In the genomic region with DNA sequence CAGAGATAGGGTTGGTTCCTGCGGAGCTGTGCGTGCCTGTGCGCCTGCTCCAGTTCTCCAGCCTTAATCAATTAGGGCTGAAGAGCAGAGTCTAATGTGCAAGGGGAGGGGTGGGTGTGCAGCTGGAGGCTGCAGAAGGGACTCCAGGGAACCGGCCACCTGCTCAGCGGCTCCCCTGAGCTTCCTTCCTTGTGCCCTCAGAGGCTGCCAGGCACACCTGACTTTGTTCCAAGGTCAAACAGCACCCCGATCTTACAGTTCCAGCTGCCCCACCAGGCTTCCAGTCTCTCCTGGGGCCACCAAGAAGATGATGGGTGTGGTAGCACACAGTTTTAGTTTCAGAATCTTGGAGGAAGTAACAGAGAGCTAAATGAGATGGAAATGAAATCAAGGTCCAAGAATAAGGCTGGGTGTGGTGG, we compare ENCODE assay signal across 8 mouse cellular contexts. TPM values are rescaled to one million over a fixed set of nuclear protein-coding genes. Genes with fewer than 3 reads are reported as not detected.
DNase-seq lines count a peak whose midpoint lies in the region; ATAC-seq and TF ChIP-seq lines count a peak whose summit lies in the region.

No protein-coding gene starts in this region.

- ATAC-seq in forebrain, embryonic 15.5 days (replicated peaks), result peak; percentile 44
- ATAC-seq in limb, embryonic 15.5 days (ENCODE audit: insufficient number of reproducible peaks, low FRiP score, low TSS enrichment, low read depth), result no peak
- peak; percentile 47; the same call in 1 of the 2 replicates for ATAC-seq in stomach, embryonic 14.5 days (ENCODE audit: insufficient number of reproducible peaks, insufficient read depth, low FRiP score, low read depth)

- no peaks in the 10 kb centered on the region for H3K36me3 ChIP-seq in testis, adult 2 months (ENCODE audit: control insufficient read depth, insufficient read depth, low read length)
- no peaks in the 10 kb centered on the region for H3K36me3 ChIP-seq in forebrain, embryonic 15.5 days
- no peaks in the 10 kb centered on the region for H3K36me3 ChIP-seq in limb, embryonic 15.5 days
- H3K36me3 ChIP-seq in stomach, embryonic 14.5 days (ENCODE audit: control insufficient read depth, insufficient read depth, low read length), result no peaks in the 10 kb centered on the region

- peak overlapping the region; percentile 34 for H3K27ac ChIP-seq in testis, adult 2 months (ENCODE audit: control insufficient read depth, insufficient read depth, low read depth, low read length)
- H3K27ac ChIP-seq in forebrain, embryonic 15.5 days (replicated peaks), result peak overlapping the region; percentile 64
- H3K27ac ChIP-seq in limb, embryonic 15.5 days, result peak overlapping the region; percentile 85
- H3K27ac ChIP-seq in stomach, embryonic 14.5 days (ENCODE audit: low read length), result peak overlapping the region; percentile 95

- peak overlapping the region; percentile 19 for H3K4me3 ChIP-seq in testis, adult 2 months (ENCODE audit: control insufficient read depth, low read depth, low read length)
- H3K4me3 ChIP-seq in forebrain, embryonic 15.5 days, result no peak overlapping the region
- H3K4me3 ChIP-seq in limb, embryonic 15.5 days, result no peak overlapping the region; the same call in 1 of the 2 replicates
- no peak overlapping the region for H3K4me3 ChIP-seq in stomach, embryonic 14.5 days (ENCODE audit: low read depth, low read length)

- peaks cover 24% of the 10 kb centered on the region for H3K4me1 ChIP-seq in testis, adult 2 months (ENCODE audit: control insufficient read depth, insufficient read depth, low read length)
- H3K4me1 ChIP-seq in forebrain, embryonic 15.5 days, result peaks cover 15% of the 10 kb centered on the region
- peaks cover 37% of the 10 kb centered on the region for H3K4me1 ChIP-seq in limb, embryonic 15.5 days
- peaks cover 18% of the 10 kb centered on the region for H3K4me1 ChIP-seq in stomach, embryonic 14.5 days (ENCODE audit: control insufficient read depth, insufficient read depth, low read length)

- H3K27me3 ChIP-seq in testis, adult 2 months (ENCODE audit: control insufficient read depth, insufficient read depth, low read length), result no peaks in the 10 kb centered on the region
- H3K27me3 ChIP-seq in forebrain, embryonic 15.5 days, result no peaks in the 10 kb centered on the region
- H3K27me3 ChIP-seq in limb, embryonic 15.5 days, result no peaks in the 10 kb centered on the region
- no peaks in the 10 kb centered on the region for H3K27me3 ChIP-seq in stomach, embryonic 14.5 days (ENCODE audit: control insufficient read depth, insufficient read depth, low read length)

- TF ChIP-seq CTCF in testis, adult 2 months (IDR thresholded peaks at IDR 0.05; ENCODE audit: control insufficient read depth, insufficient read depth, insufficient replicate concordance, low read depth, low read length), result no peak

- H3K9me3 ChIP-seq in forebrain, embryonic 15.5 days, result no peaks in the 10 kb centered on the region
- H3K9me3 ChIP-seq in limb, embryonic 15.5 days, result no peaks in the 10 kb centered on the region
- no peaks in the 10 kb centered on the region for H3K9me3 ChIP-seq in stomach, embryonic 14.5 days (ENCODE audit: control insufficient read depth, low read depth, low read length)

- no peak for DNase-seq in testis, postnatal 10 days (ENCODE audit: low spot score)
- no peak for DNase-seq in adipocyte (ENCODE audit: low spot score)
- DNase-seq in adrenal gland, adult 8-10 months, result no peak
- no peak for DNase-seq in gastrocnemius, adult 8-10 months (ENCODE audit: low spot score in 2 of 2)

- no peak overlapping the region for H3K9ac ChIP-seq in forebrain, embryonic 15.5 days (replicated peaks)
- no peak overlapping the region for H3K9ac ChIP-seq in limb, embryonic 15.5 days
- H3K9ac ChIP-seq in stomach, embryonic 14.5 days (replicated peaks; ENCODE audit: low read depth, low read length), result no peak overlapping the region; the same call in 1 of the 2 replicates

- H3K4me2 ChIP-seq in forebrain, embryonic 15.5 days (replicated peaks), result peak overlapping the region; percentile 23
- H3K4me2 ChIP-seq in limb, embryonic 15.5 days, result peak overlapping the region; percentile 37
- H3K4me2 ChIP-seq in stomach, embryonic 14.5 days (replicated peaks; ENCODE audit: low read depth, low read length), result peak overlapping the region; percentile 38

- 7% methylated on average over 6 of the region's 6 CpGs for WGBS in forebrain, embryonic 15.5 days
- WGBS in limb, embryonic 15.5 days, result 4% methylated on average over 6 of the region's 6 CpGs
- 5% methylated on average over 6 of the region's 6 CpGs for WGBS in stomach, embryonic 14.5 days

- no peak; the same call in 1 of the 2 replicates for TF ChIP-seq POLR2A in testis, adult 2 months (IDR thresholded peaks at IDR 0.05; ENCODE audit: control insufficient read depth, low read depth, low read length)

RNA-seq across cellular contexts. Expression of a gene that starts 39.5 kb away (rescaled TPM):
- 35.7 and 45.4 TPM in 2 replicates for polyA plus RNA-seq in testis, adult 2 months (2012; rRNA removed)
- polyA plus RNA-seq in forebrain, embryonic 15.5 days (2015; fragmentation: Nextera tagmentation; extraction: Ambion mirVana), result 0.11 and 0.13 TPM in 2 replicates
- polyA plus RNA-seq in limb, embryonic 15.5 days (2015; fragmentation: Nextera tagmentation; extraction: Ambion mirVana), result 11.8 and 12.6 TPM in 2 replicates
- polyA plus RNA-seq in stomach, embryonic 14.5 days (2014; fragmentation: Nextera tagmentation; extraction: Ambion mirVana), result 0.39 and 0.45 TPM in 2 replicates
- 10 to 100 TPM in 2 of 4 experiments, 1 to 10 TPM in 2; 1.1 to 14.5 (median 6.0) TPM for total RNA-seq in adrenal gland, adult 8-10 months (2022)
- total RNA-seq in gastrocnemius, adult 8-10 months (2022), result under 1 TPM; 0.41 to 0.87 (median 0.69) TPM

RNA-seq across cellular contexts. Expression of a gene that starts 58.0 kb away (rescaled TPM):
- 1.3 and 2.0 TPM in 2 replicates for polyA plus RNA-seq in testis, adult 2 months (2012; rRNA removed)
- 7.9 and 9.0 TPM in 2 replicates for polyA plus RNA-seq in forebrain, embryonic 15.5 days (2015; fragmentation: Nextera tagmentation; extraction: Ambion mirVana)
- polyA plus RNA-seq in limb, embryonic 15.5 days (2015; fragmentation: Nextera tagmentation; extraction: Ambion mirVana), result 3.7 and 4.0 TPM in 2 replicates
- polyA plus RNA-seq in stomach, embryonic 14.5 days (2014; fragmentation: Nextera tagmentation; extraction: Ambion mirVana), result 2.5 and 3.6 TPM in 2 replicates
- 10 to 100 TPM in 1 of 4 experiments, 1 to 10 TPM in 3; 3.1 to 10.6 (median 6.3) TPM for total RNA-seq in adrenal gland, adult 8-10 months (2022)
- 1 to 10 TPM in 1 of 4 experiments, under 1 TPM in 3; 0.41 to 1.4 (median 0.81) TPM for total RNA-seq in gastrocnemius, adult 8-10 months (2022)

Comparison
In these comparisons a context has a peak if more than half of its experiments do, and no peak if none do; other contexts are left out.
1. H3K27ac ChIP-seq: peak in every context shown above with its lines; median percentile 95 in stomach, embryonic 14.5 days; 85 in limb, embryonic 15.5 days; 64 in forebrain, embryonic 15.5 days; 34 in testis, adult 2 months.